Mouse (Mus musculus): ENCODE data around the gene Lcn10. TPM values are rescaled to one million over a fixed set of nuclear protein-coding genes. Genes with fewer than 3 reads are reported as not detected.

Gene Lcn10
- polyA plus RNA-seq, 1 experiment from 2014 or later: not detected

- no peaks in the 10 kb centered on the region for H3K36me3 ChIP-seq (ENCODE audit: control insufficient read depth, insufficient read depth, low read length)
- DNase-seq (ENCODE audit: low spot score, missing footprints) (no peak), ATAC-seq (ENCODE audit: low FRiP score) (no peak)
These were observed 34.7 kb downstream of the Lcn10 start for GRCm38 (mm10) chr2:25717222-25717621.

GRCm38 (mm10) chr2:25733199-25733930 lies 50.8 kb downstream of the Lcn10 start:
- Histone ChIP-seq H3K4me1 (ENCODE audit: control insufficient read depth, insufficient read depth, low read length) (no peaks in the 10 kb centered on the region), H3K36me3 (ENCODE audit: control insufficient read depth, insufficient read depth, low read length) (no peaks in the 10 kb centered on the region), H3K27me3 (ENCODE audit: control insufficient read depth, insufficient read depth, low read length) (no peaks in the 10 kb centered on the region), H3K4me2 (no peak overlapping the region), H3K9ac (ENCODE audit: low read length) (no peak overlapping the region), H3K27ac (ENCODE audit: low read depth, low read length) (no peak overlapping the region), H3K4me3 (ENCODE audit: low read depth, low read length) (no peak overlapping the region), H3K9me3 (ENCODE audit: control insufficient read depth, low read length) (no peaks in the 10 kb centered on the region)
- DNase-seq (ENCODE audit: low spot score, missing footprints) (no peak), ATAC-seq (ENCODE audit: low FRiP score) (no peak)
- 66% methylated on average over 2 of the region's 2 CpGs for WGBS

More at GRCm38 (mm10) chr2:25717222-25717621, 34.7 kb downstream of the Lcn10 start:
- Histone ChIP-seq H3K27ac (ENCODE audit: low read depth, low read length) (no peak overlapping the region), H3K4me3 (ENCODE audit: low read depth, low read length) (no peak overlapping the region), H3K27me3 (ENCODE audit: control insufficient read depth, insufficient read depth, low read length) (no peaks in the 10 kb centered on the region), H3K9me3 (ENCODE audit: control insufficient read depth, low read length) (no peaks in the 10 kb centered on the region), H3K4me2 (no peak overlapping the region), H3K9ac (ENCODE audit: low read length) (no peak overlapping the region), H3K4me1 (ENCODE audit: control insufficient read depth, insufficient read depth, low read length) (no peaks in the 10 kb centered on the region)

Other genes with a start within 250 kb of the Lcn10 start
- gene Clic3, start 225.9 kb upstream of the Lcn10 start, polyA plus RNA-seq (2014; fragmentation: Nextera tagmentation; extraction: Ambion mirVana): 0.18 and 0.25 TPM in 2 replicates
- gene Paxx, start 221.6 kb upstream of the Lcn10 start, polyA plus RNA-seq (2014; fragmentation: Nextera tagmentation; extraction: Ambion mirVana): 21.9 and 23.2 TPM in 2 replicates
- gene Ptgds, start 212.7 kb upstream of the Lcn10 start, polyA plus RNA-seq (2014; fragmentation: Nextera tagmentation; extraction: Ambion mirVana): 0.26 TPM in 1 of 2 replicates, not detected in the other
- gene Lcn12, start 188.8 kb upstream of the Lcn10 start, polyA plus RNA-seq (2014; fragmentation: Nextera tagmentation; extraction: Ambion mirVana): not detected in 2 replicates
- 65.9 and 66.4 TPM in 2 replicates for gene Fbxw5, start 182.0 kb upstream of the Lcn10 start, polyA plus RNA-seq (2014; fragmentation: Nextera tagmentation; extraction: Ambion mirVana)
- 3.6 TPM in 2 replicates for gene C8g, start 181.0 kb upstream of the Lcn10 start, polyA plus RNA-seq (2014; fragmentation: Nextera tagmentation; extraction: Ambion mirVana)
- gene Traf2, start 135.8 kb upstream of the Lcn10 start, polyA plus RNA-seq (2014; fragmentation: Nextera tagmentation; extraction: Ambion mirVana): 29.0 and 31.6 TPM in 2 replicates
- 385 TPM in 2 replicates for gene Edf1, start 124.9 kb upstream of the Lcn10 start, polyA plus RNA-seq (2014; fragmentation: Nextera tagmentation; extraction: Ambion mirVana)
- gene Mamdc4, start 107.9 kb upstream of the Lcn10 start, polyA plus RNA-seq (2014; fragmentation: Nextera tagmentation; extraction: Ambion mirVana): 1.4 and 2.2 TPM in 2 replicates
- gene Phpt1, start 107.5 kb upstream of the Lcn10 start, polyA plus RNA-seq (2014; fragmentation: Nextera tagmentation; extraction: Ambion mirVana): 158 and 159 TPM in 2 replicates
- 0.07 and 0.10 TPM in 2 replicates for gene Ajm1, start 101.0 kb upstream of the Lcn10 start, polyA plus RNA-seq (2014; fragmentation: Nextera tagmentation; extraction: Ambion mirVana)
- gene Rabl6, start 74.2 kb upstream of the Lcn10 start, polyA plus RNA-seq (2014; fragmentation: Nextera tagmentation; extraction: Ambion mirVana): 49.2 and 51.2 TPM in 2 replicates
- gene Ccdc183, start 65.0 kb upstream of the Lcn10 start, polyA plus RNA-seq (2014; fragmentation: Nextera tagmentation; extraction: Ambion mirVana): 0.25 and 0.28 TPM in 2 replicates
- 17.9 and 19.1 TPM in 2 replicates for gene Tmem141, start 60.7 kb upstream of the Lcn10 start, polyA plus RNA-seq (2014; fragmentation: Nextera tagmentation; extraction: Ambion mirVana)
- gene Fcna, start 54.7 kb upstream of the Lcn10 start, polyA plus RNA-seq (2014; fragmentation: Nextera tagmentation; extraction: Ambion mirVana): 1.3 and 1.6 TPM in 2 replicates
- gene Lcn8, start 29.6 kb upstream of the Lcn10 start, polyA plus RNA-seq (2014; fragmentation: Nextera tagmentation; extraction: Ambion mirVana): not detected in 2 replicates
- not detected in 2 replicates for gene Lcn5, start 24.8 kb upstream of the Lcn10 start, polyA plus RNA-seq (2014; fragmentation: Nextera tagmentation; extraction: Ambion mirVana)
- gene Lcn6, start 5.9 kb upstream of the Lcn10 start, polyA plus RNA-seq (2014; fragmentation: Nextera tagmentation; extraction: Ambion mirVana): not detected in 2 replicates
- not detected in 2 replicates for gene Obp2a, start 17.3 kb downstream of the Lcn10 start, polyA plus RNA-seq (2014; fragmentation: Nextera tagmentation; extraction: Ambion mirVana)
- 57.1 and 59.7 TPM in 2 replicates for gene Bmyc, start 24.0 kb downstream of the Lcn10 start, polyA plus RNA-seq (2014; fragmentation: Nextera tagmentation; extraction: Ambion mirVana)
- gene Obp2b, start 54.3 kb downstream of the Lcn10 start, polyA plus RNA-seq (2014; fragmentation: Nextera tagmentation; extraction: Ambion mirVana): not detected in 2 replicates
- gene Lcn3, start 82.8 kb downstream of the Lcn10 start, polyA plus RNA-seq (2014; fragmentation: Nextera tagmentation; extraction: Ambion mirVana): not detected in 2 replicates
- not detected in 2 replicates for gene Lcn11, start 94.3 kb downstream of the Lcn10 start, polyA plus RNA-seq (2014; fragmentation: Nextera tagmentation; extraction: Ambion mirVana)
- not detected in 2 replicates for gene Gm13539, start 99.5 kb downstream of the Lcn10 start, polyA plus RNA-seq (2014; fragmentation: Nextera tagmentation; extraction: Ambion mirVana)
- gene Glt6d1, start 133.1 kb downstream of the Lcn10 start, polyA plus RNA-seq (2014; fragmentation: Nextera tagmentation; extraction: Ambion mirVana): not detected in 2 replicates
- gene Lcn9, start 140.4 kb downstream of the Lcn10 start, polyA plus RNA-seq (2014; fragmentation: Nextera tagmentation; extraction: Ambion mirVana): not detected in 2 replicates
- not detected in 2 replicates for gene Sohlh1, start 164.5 kb downstream of the Lcn10 start, polyA plus RNA-seq (2014; fragmentation: Nextera tagmentation; extraction: Ambion mirVana)
- gene Kcnt1, start 181.0 kb downstream of the Lcn10 start, polyA plus RNA-seq (2014; fragmentation: Nextera tagmentation; extraction: Ambion mirVana): 0.23 and 0.32 TPM in 2 replicates